Mouse (Mus musculus) stomach, embryonic 16.5 days (tissue): Measurements from ENCODE around the gene Gm5622. TPM values are rescaled to one million over a fixed set of nuclear protein-coding genes. Genes with fewer than 3 reads are reported as not detected.

ENCODE experiments used
- polyA plus RNA-seq: library from polyadenylated mRNA; unstranded; fragments of >200 nt; fragmentation: Nextera tagmentation; extraction: Ambion mirVana; gene quantifications from 2 replicates; pipeline ENCODE4 v1.2.1, GENCODE M21; 2015

Gene Gm5622
- polyA plus RNA-seq, 1 experiment from 2014 or later, result not detected

Other genes with a start within 250 kb of the Gm5622 start
- not detected in 2 replicates for gene Gm7247, start 191.0 kb upstream of the Gm5622 start, polyA plus RNA-seq
- gene Vmn2r88, start 142.0 kb upstream of the Gm5622 start, polyA plus RNA-seq, result not detected in 2 replicates
- gene Vmn2r89, start 100.9 kb upstream of the Gm5622 start, polyA plus RNA-seq, result not detected in 2 replicates
- not detected in 2 replicates for gene Gm17175, start 21.3 kb downstream of the Gm5622 start, polyA plus RNA-seq
- gene Gm17174, start 39.3 kb downstream of the Gm5622 start, polyA plus RNA-seq, result not detected in 2 replicates
- not detected in 2 replicates for gene Gm17078, start 58.5 kb downstream of the Gm5622 start, polyA plus RNA-seq
- not detected in 2 replicates for gene Gm4181, start 82.9 kb downstream of the Gm5622 start, polyA plus RNA-seq
- gene Gm17079, start 142.7 kb downstream of the Gm5622 start, polyA plus RNA-seq, result not detected in 2 replicates
- gene Gm5800, start 164.4 kb downstream of the Gm5622 start, polyA plus RNA-seq, result not detected in 2 replicates
- 0.66 TPM in 1 of 2 replicates, not detected in the other for gene Ang4, start 220.8 kb downstream of the Gm5622 start, polyA plus RNA-seq
- gene AY358078, start 247.3 kb downstream of the Gm5622 start, polyA plus RNA-seq, result not detected in 2 replicates